Mouse (Mus musculus) kidney, adult 18-20 months (tissue): ENCODE results near the gene Dynlt1b.
"Not testable (repeated sequence)": the region's sequence is repeated elsewhere in the genome, so short reads cannot be mapped to it uniquely, and the experiment has no call there.

Source experiments
- DNase-seq: peaks from one replicate; pipeline ENCODE4 v3.0.0; 2021

Dynlt1b gene

GRCm38 (mm10) chr17:6467638-6468461 lies 37.9 kb downstream of the Dynlt1b start:
- not testable (repeated sequence) for DNase-seq

- not testable (repeated sequence) for DNase-seq
Observed at GRCm38 (mm10) chr17:6470031-6470430, 40.1 kb downstream of the Dynlt1b start.

- DNase-seq, result not testable (repeated sequence)
Observed at GRCm38 (mm10) chr17:6470671-6471070, 40.8 kb downstream of the Dynlt1b start.

GRCm38 (mm10) chr17:6475270-6475669 lies 45.4 kb downstream of the Dynlt1b start:
- not testable (repeated sequence) for DNase-seq

- not testable (repeated sequence) for DNase-seq
Observed at GRCm38 (mm10) chr17:6475913-6476312, 46.0 kb downstream of the Dynlt1b start.

- DNase-seq, result not testable (repeated sequence)
Observed at GRCm38 (mm10) chr17:6476495-6476947, 46.6 kb downstream of the Dynlt1b start.

GRCm38 (mm10) chr17:6477026-6477425 lies 47.1 kb downstream of the Dynlt1b start:
- DNase-seq, result not testable (repeated sequence)

GRCm38 (mm10) chr17:6480855-6481589 lies 51.1 kb downstream of the Dynlt1b start:
- DNase-seq, result not testable (repeated sequence)

- DNase-seq, result not testable (repeated sequence)
Observed at GRCm38 (mm10) chr17:6481590-6481963, 51.7 kb downstream of the Dynlt1b start.

GRCm38 (mm10) chr17:6482248-6482647 lies 52.3 kb downstream of the Dynlt1b start:
- not testable (repeated sequence) for DNase-seq
